Mouse (Mus musculus): ENCODE results near the gene Ugt1a8. TPM values are rescaled to one million over a fixed set of nuclear protein-coding genes. Genes with fewer than 3 reads are reported as not detected.

Gene Ugt1a8
- polyA plus RNA-seq, 1 experiment from 2014 or later = not detected

DNA sequence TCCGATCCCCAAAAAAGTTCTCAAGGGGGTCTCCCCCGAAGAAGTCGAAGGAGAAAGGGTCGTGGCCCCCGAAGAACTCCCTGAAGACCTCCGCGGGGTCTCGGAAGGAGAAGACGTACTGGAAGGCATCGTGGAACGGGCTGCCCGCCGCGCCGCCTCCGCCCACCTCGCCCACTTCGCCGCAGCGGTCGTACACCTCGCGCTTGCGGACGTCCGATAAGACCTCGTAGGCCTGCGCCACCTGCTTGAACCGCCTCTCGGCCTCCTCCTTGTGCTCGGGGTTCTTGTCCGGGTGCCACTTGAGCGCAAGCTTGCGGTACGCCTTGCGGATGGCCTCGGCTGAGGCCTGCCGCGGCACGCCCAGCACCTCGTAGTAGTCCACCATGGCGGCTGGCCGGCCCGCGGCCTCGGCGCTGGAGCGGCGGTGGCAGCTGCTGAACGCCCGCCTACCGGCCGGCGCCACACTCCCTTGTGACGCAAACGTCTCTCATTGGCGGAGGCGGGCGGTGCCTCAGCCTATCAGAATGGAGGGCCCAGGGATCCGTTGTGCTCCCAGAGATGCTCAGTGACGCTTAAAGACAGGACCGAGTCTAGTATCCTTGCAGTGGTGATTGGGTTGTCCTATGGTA is 117.8 kb downstream of the Ugt1a8 start, which contains the start of gene Dnajb3:
Gene Dnajb3 (minus strand): TSS at position 489 of the 629 bp plus-strand sequence.
- peak within 1 kb of the TSS; percentile 64 for H3K9ac ChIP-seq (replicated peaks)
- no peaks in the 10 kb centered on the region for H3K9me3 ChIP-seq
- peak; percentile 100 for ATAC-seq (replicated peaks)
- peak within 1 kb of the TSS; percentile 92 for H3K4me2 ChIP-seq (replicated peaks)
- H3K27ac ChIP-seq (replicated peaks) = peak within 1 kb of the TSS; percentile 58; the same call in 1 of the 2 replicates
- 0 out of 2 replicates have a peak, but pooled peaks cover 3% of the 10 kb centered on the region for H3K36me3 ChIP-seq
- H3K4me1 ChIP-seq = peaks cover 10% of the 10 kb centered on the region
- 5% methylated on average over 59 of the region's 62 CpGs for WGBS
- H3K4me3 ChIP-seq = peak within 1 kb of the TSS; percentile 66
- no peaks in the 10 kb centered on the region for H3K27me3 ChIP-seq

- Histone ChIP-seq H3K4me1 (peaks cover 10% of the 10 kb centered on the region), H3K27me3 (no peaks in the 10 kb centered on the region), H3K9ac (replicated peaks) (no peak overlapping the region), H3K9me3 (peaks cover 7% of the 10 kb centered on the region), H3K4me2 (replicated peaks) (no peak overlapping the region), H3K27ac (replicated peaks) (no peak overlapping the region), H3K36me3 (0 out of 2 replicates have a peak, but pooled peaks cover 3% of the 10 kb centered on the region), H3K4me3 (no peak overlapping the region)
- 80% methylated on average over 2 of the region's 2 CpGs for WGBS
- no peak for ATAC-seq (replicated peaks)
Measured at GRCm38 (mm10) chr1:88206843-88207479, 119.3 kb downstream of the Ugt1a8 start.

- no peaks in the 10 kb centered on the region for H3K27me3 ChIP-seq
- no peak within 1 kb of the TSS for H3K4me2 ChIP-seq (replicated peaks)
- no peak within 1 kb of the TSS for H3K9ac ChIP-seq (replicated peaks)
- WGBS = 70% methylated on average over 8 of the region's 8 CpGs
- H3K4me1 ChIP-seq = no peaks in the 10 kb centered on the region
- no peak for ATAC-seq (replicated peaks)
- H3K4me3 ChIP-seq = no peak within 1 kb of the TSS
- peaks cover 51% of the 10 kb centered on the region for H3K9me3 ChIP-seq
- no peaks in the 10 kb centered on the region for H3K36me3 ChIP-seq
- no peak within 1 kb of the TSS for H3K27ac ChIP-seq (replicated peaks)
Measured at GRCm38 (mm10) chr1:88211812-88212211, 124.2 kb downstream of the Ugt1a8 start, which contains the start of gene Ugt1a1. Gene Ugt1a1, plus strand, starts transcription at chr1:88211959.

- no peak overlapping the region for H3K4me3 ChIP-seq
- WGBS = 62% methylated on average over 8 of the region's 8 CpGs
- no peak overlapping the region for H3K9ac ChIP-seq (replicated peaks)
- H3K4me2 ChIP-seq (replicated peaks) = no peak overlapping the region
- peak; percentile 11; the same call in 1 of the 2 replicates for ATAC-seq (replicated peaks)
- H3K4me1 ChIP-seq = no peaks in the 10 kb centered on the region
- no peak overlapping the region for H3K27ac ChIP-seq (replicated peaks)
- peaks cover 58% of the 10 kb centered on the region for H3K9me3 ChIP-seq
- H3K36me3 ChIP-seq = no peaks in the 10 kb centered on the region
- H3K27me3 ChIP-seq = no peaks in the 10 kb centered on the region
Measured at GRCm38 (mm10) chr1:88212341-88213045, 124.9 kb downstream of the Ugt1a8 start.

- Histone ChIP-seq H3K27ac (replicated peaks) (no peak overlapping the region), H3K9me3 (peaks cover 60% of the 10 kb centered on the region), H3K27me3 (no peaks in the 10 kb centered on the region), H3K36me3 (no peaks in the 10 kb centered on the region), H3K4me2 (replicated peaks) (no peak overlapping the region), H3K4me1 (no peaks in the 10 kb centered on the region), H3K9ac (replicated peaks) (no peak overlapping the region), H3K4me3 (no peak overlapping the region)
- WGBS = 79% methylated on average over 1 of the region's 1 CpGs
- ATAC-seq (replicated peaks) = no peak
Measured at GRCm38 (mm10) chr1:88213061-88213460, 125.4 kb downstream of the Ugt1a8 start.

DNA sequence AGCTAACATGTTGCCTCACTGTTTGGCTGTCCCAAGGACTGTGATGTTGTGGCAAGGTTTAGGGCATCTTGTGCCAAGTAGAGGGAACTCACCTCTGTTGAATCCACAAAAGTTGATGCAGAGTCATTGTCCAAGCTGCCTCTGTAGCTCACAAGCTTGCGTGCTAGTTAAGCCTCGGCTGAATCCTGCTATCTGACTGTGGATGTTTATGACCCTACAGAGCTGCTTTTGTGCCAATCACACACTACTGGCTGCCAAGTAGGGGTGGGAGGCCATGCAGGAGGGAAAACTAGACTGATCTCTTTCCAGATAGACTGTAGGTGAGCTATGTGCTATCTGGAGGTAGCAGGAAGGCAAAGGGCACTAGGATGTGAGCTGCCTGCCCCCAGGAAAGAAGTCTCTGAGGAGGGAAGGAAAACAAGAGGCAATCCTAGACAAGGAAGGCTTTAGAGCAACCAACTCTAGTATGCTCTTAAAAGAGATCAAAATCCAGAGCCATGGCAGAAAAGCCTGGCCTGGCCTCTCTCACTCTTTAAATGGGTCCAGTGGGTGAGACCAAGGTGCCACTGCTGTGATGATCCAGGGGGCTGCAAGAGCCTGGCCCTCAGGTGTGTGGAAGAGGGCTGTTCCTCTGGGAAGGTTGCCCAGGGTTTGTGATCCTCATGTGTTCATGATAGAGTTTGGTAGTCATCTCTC is 126.3 kb downstream of the Ugt1a8 start:
- 84% methylated on average over 2 of the region's 2 CpGs for WGBS

GRCm38 (mm10) chr1:88214462-88214952 is 126.9 kb downstream of the Ugt1a8 start:
- peak; percentile 12; the same call in 1 of the 2 replicates for ATAC-seq (replicated peaks)

More for the DNA sequence above, 126.3 kb downstream of the Ugt1a8 start:
- Histone ChIP-seq H3K36me3 (no peaks in the 10 kb centered on the region), H3K27ac (replicated peaks) (no peak overlapping the region), H3K4me3 (no peak overlapping the region), H3K9me3 (peaks cover 60% of the 10 kb centered on the region), H3K4me2 (replicated peaks) (no peak overlapping the region), H3K4me1 (no peaks in the 10 kb centered on the region), H3K9ac (replicated peaks) (no peak overlapping the region), H3K27me3 (no peaks in the 10 kb centered on the region)
- ATAC-seq (replicated peaks) = 0 out of 2 replicates have a peak, but pooled peaks have one; percentile 15

GRCm38 (mm10) chr1:88215466-88216380 is 128.1 kb downstream of the Ugt1a8 start:
- Histone ChIP-seq H3K36me3 (no peaks in the 10 kb centered on the region), H3K4me3 (no peak overlapping the region), H3K9me3 (peaks cover 60% of the 10 kb centered on the region), H3K27me3 (no peaks in the 10 kb centered on the region), H3K4me2 (replicated peaks) (no peak overlapping the region), H3K27ac (replicated peaks) (no peak overlapping the region), H3K9ac (replicated peaks) (no peak overlapping the region), H3K4me1 (no peaks in the 10 kb centered on the region)
- WGBS = 69% methylated on average over 10 of the region's 10 CpGs
- no peak for ATAC-seq (replicated peaks)

More at GRCm38 (mm10) chr1:88214462-88214952, 126.9 kb downstream of the Ugt1a8 start:
- Histone ChIP-seq H3K4me1 (no peaks in the 10 kb centered on the region), H3K27me3 (no peaks in the 10 kb centered on the region), H3K36me3 (no peaks in the 10 kb centered on the region), H3K9me3 (peaks cover 60% of the 10 kb centered on the region), H3K27ac (replicated peaks) (no peak overlapping the region), H3K4me2 (replicated peaks) (no peak overlapping the region), H3K4me3 (no peak overlapping the region), H3K9ac (replicated peaks) (no peak overlapping the region)
- WGBS = 80% methylated on average over 2 of the region's 2 CpGs

DNA sequence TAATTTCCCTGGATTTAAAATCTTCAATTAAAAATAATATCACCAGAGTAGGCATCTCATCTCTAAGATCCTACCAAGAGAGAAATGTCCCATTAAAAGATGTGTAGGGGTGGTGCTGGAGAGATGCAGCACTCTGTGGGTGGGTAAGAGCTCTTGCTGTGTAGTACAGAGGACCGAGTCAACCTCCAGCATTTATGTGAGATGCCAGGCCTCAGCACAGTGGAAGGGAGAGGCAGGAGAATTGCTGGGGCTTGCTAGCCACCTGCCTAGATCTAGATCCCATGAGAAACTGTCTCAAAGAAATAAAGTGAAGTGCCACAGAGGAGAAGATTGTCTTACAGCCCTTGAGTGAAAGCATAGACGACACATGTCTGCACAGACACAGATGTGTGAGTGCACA is 128.9 kb downstream of the Ugt1a8 start:
- Histone ChIP-seq H3K4me3 (no peak overlapping the region), H3K36me3 (no peaks in the 10 kb centered on the region), H3K27ac (replicated peaks) (no peak overlapping the region), H3K27me3 (no peaks in the 10 kb centered on the region), H3K4me1 (no peaks in the 10 kb centered on the region), H3K9ac (replicated peaks) (no peak overlapping the region), H3K9me3 (peaks cover 56% of the 10 kb centered on the region), H3K4me2 (replicated peaks) (no peak overlapping the region)
- ATAC-seq (replicated peaks) = no peak
- WGBS = 63% methylated on average over 2 of the region's 2 CpGs

GRCm38 (mm10) chr1:88217144-88217543 is 129.5 kb downstream of the Ugt1a8 start:
- Histone ChIP-seq H3K9ac (replicated peaks) (no peak overlapping the region), H3K4me3 (no peak overlapping the region), H3K4me2 (replicated peaks) (no peak overlapping the region), H3K4me1 (no peaks in the 10 kb centered on the region), H3K36me3 (no peaks in the 10 kb centered on the region), H3K9me3 (peaks cover 51% of the 10 kb centered on the region), H3K27me3 (no peaks in the 10 kb centered on the region), H3K27ac (replicated peaks) (no peak overlapping the region)
- ATAC-seq (replicated peaks) = no peak
- 67% methylated on average over 2 of the region's 2 CpGs for WGBS

GRCm38 (mm10) chr1:88217576-88217975 is 130.0 kb downstream of the Ugt1a8 start:
- no peak overlapping the region for H3K4me3 ChIP-seq
- no peak overlapping the region for H3K27ac ChIP-seq (replicated peaks)
- H3K9me3 ChIP-seq = peaks cover 49% of the 10 kb centered on the region
- no peaks in the 10 kb centered on the region for H3K36me3 ChIP-seq
- no peak overlapping the region for H3K4me2 ChIP-seq (replicated peaks)
- no peak overlapping the region for H3K9ac ChIP-seq (replicated peaks)
- no peaks in the 10 kb centered on the region for H3K4me1 ChIP-seq
- no peaks in the 10 kb centered on the region for H3K27me3 ChIP-seq
- WGBS = 45% methylated on average over 3 of the region's 3 CpGs
- ATAC-seq (replicated peaks) = no peak
